Mouse (Mus musculus): ENCODE results near the gene Cd4.
"Not testable (repeated sequence)": the region's sequence is repeated elsewhere in the genome, so short reads cannot be mapped to it uniquely, and the experiment has no call there.

The Cd4 gene

GRCm38 (mm10) chr6:124856321-124856720 is 31.7 kb downstream of the Cd4 start:
- in situ Hi-C loops (cut with MboI; ENCODE audit: low sequenced_read_pairs): loop anchor here (10.0 kb wide), 1 partner anchor 168 kb away; no protein-coding TSS in a partner anchor

GRCm38 (mm10) chr6:124854647-124855046 is 33.4 kb downstream of the Cd4 start:
- in situ Hi-C loops (cut with MboI; ENCODE audit: low sequenced_read_pairs): loop anchor here (10.0 kb wide), 1 partner anchor 170 kb away; no protein-coding TSS in a partner anchor

GRCm38 (mm10) chr6:124850535-124850934 is 37.5 kb downstream of the Cd4 start:
- in situ Hi-C loops (cut with MboI; ENCODE audit: low sequenced_read_pairs): loop anchor here (10.0 kb wide), 1 partner anchor 174 kb away; no protein-coding TSS in a partner anchor

- in situ Hi-C loops (cut with MboI; ENCODE audit: low sequenced_read_pairs): no loop called here
These were observed 40.7 kb downstream of the Cd4 start for GRCm38 (mm10) chr6:124847305-124847704.

- in situ Hi-C loops (cut with MboI; ENCODE audit: low sequenced_read_pairs): no loop called here
These were observed 47.5 kb downstream of the Cd4 start, which contains the start of gene Gnb3 for GRCm38 (mm10) chr6:124840241-124841167. TSS of gene Gnb3 (minus strand) at chr6:124840275.

- in situ Hi-C loops (cut with MboI; ENCODE audit: low sequenced_read_pairs): no loop called here
These were observed 48.2 kb downstream of the Cd4 start for GRCm38 (mm10) chr6:124839805-124840204.

- in situ Hi-C loops (cut with MboI; ENCODE audit: low sequenced_read_pairs): no loop called here
These were observed 51.6 kb downstream of the Cd4 start for GRCm38 (mm10) chr6:124836411-124836810.

GRCm38 (mm10) chr6:124835531-124835930 is 52.5 kb downstream of the Cd4 start:
- in situ Hi-C loops (cut with MboI; ENCODE audit: low sequenced_read_pairs): no loop called here

- in situ Hi-C loops (cut with MboI; ENCODE audit: low sequenced_read_pairs): no loop called here
These were observed 53.4 kb downstream of the Cd4 start for GRCm38 (mm10) chr6:124834512-124835081.

- in situ Hi-C loops (cut with MboI; ENCODE audit: low sequenced_read_pairs): no loop called here
These were observed 56.4 kb downstream of the Cd4 start for GRCm38 (mm10) chr6:124831649-124832048.

- in situ Hi-C loops (cut with MboI; ENCODE audit: low sequenced_read_pairs): not testable (repeated sequence)
These were observed 56.8 kb downstream of the Cd4 start for GRCm38 (mm10) chr6:124831199-124831598.

- in situ Hi-C loops (cut with MboI; ENCODE audit: low sequenced_read_pairs): no loop called here
These were observed 58.0 kb downstream of the Cd4 start for GRCm38 (mm10) chr6:124829799-124830700.

GRCm38 (mm10) chr6:124828868-124829798 is 58.9 kb downstream of the Cd4 start, which contains the start of the genes Usp5 and Cdca3:
TSS of gene Usp5 (minus strand) at chr6:124829484.
TSS of gene Cdca3 (plus strand) at chr6:124829547.
- in situ Hi-C loops (cut with MboI; ENCODE audit: low sequenced_read_pairs): no loop called here

- in situ Hi-C loops (cut with MboI; ENCODE audit: low sequenced_read_pairs): no loop called here
These were observed 59.9 kb downstream of the Cd4 start for GRCm38 (mm10) chr6:124828101-124828592.

GRCm38 (mm10) chr6:124822049-124822448 is 66.0 kb downstream of the Cd4 start:
- in situ Hi-C loops (cut with MboI; ENCODE audit: low sequenced_read_pairs): no loop called here

GRCm38 (mm10) chr6:124820891-124821290 is 67.1 kb downstream of the Cd4 start:
- in situ Hi-C loops (cut with MboI; ENCODE audit: low sequenced_read_pairs): no loop called here

GRCm38 (mm10) chr6:124817971-124818370 is 70.0 kb downstream of the Cd4 start:
- in situ Hi-C loops (cut with MboI; ENCODE audit: low sequenced_read_pairs): no loop called here

GRCm38 (mm10) chr6:124817563-124817962 is 70.5 kb downstream of the Cd4 start:
- in situ Hi-C loops (cut with MboI; ENCODE audit: low sequenced_read_pairs): no loop called here

GRCm38 (mm10) chr6:124817125-124817524 is 70.9 kb downstream of the Cd4 start:
- in situ Hi-C loops (cut with MboI; ENCODE audit: low sequenced_read_pairs): no loop called here
